Mouse (Mus musculus) E14TG2a.4 (cell line): ENCODE data around the gene Tmem50b.

Experiments used
- CTCF ChIP-seq: conservative IDR thresholded peaks from 2 replicates; pipeline ENCODE4 v1.5.1; 2014; ENCODE audit warnings: low read length
- POU5F1 ChIP-seq: IDR thresholded peaks from 2 replicates; pipeline ENCODE4 v1.6.1; 2014; ENCODE audit warnings: low read length, borderline replicate concordance

- TF ChIP-seq CTCF (no peak), POU5F1 (no peak)
Observed at GRCm38 (mm10) chr16:91640171-91640570, 42.6 kb upstream of the Tmem50b start.
